Mouse (Mus musculus): ENCODE data around the gene Chrna10.

Gene Chrna10

DNA sequence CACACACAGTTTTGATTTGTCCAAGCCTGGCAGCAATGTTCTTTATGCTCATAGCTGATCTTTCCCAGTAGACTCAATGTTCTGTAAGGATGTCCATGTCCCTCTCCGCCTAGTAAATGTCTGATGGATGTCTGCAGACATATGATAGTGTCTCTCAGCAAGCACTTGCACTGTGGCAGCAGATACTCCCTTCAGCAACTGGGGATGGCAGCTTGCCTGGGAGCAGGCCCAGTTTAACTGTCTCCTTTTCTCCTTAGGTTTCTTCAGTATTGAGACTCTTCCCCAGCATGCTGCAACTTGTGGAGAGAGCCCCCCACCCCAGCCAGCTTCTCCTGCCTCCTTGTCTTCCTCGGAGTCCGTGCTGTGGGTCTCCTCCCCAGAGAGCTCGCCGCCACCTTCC, 34.8 kb downstream of the Chrna10 start:
- DNase-seq (ENCODE audit: low spot score), result no peak

DNA sequence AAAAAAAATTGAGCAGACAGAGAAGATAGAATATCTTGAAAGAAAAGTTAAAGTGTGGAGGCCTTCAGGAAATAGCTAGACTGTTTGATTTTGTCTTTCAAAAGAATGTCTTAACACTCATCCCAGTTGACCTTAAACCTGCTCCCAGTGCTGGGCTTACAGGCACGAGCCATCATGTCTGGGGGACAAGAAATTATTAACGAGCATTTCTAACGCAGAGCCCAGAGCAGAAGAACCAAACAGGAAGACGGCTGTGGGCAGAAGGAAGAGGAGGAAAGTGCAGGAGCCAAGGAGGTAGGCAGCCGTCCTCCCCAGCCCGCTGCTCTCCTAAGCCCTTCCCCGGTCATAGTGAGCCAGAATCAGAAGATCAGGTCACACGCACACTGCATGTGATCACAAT, 36.3 kb downstream of the Chrna10 start:
- DNase-seq (ENCODE audit: low spot score), result no peak

DNA sequence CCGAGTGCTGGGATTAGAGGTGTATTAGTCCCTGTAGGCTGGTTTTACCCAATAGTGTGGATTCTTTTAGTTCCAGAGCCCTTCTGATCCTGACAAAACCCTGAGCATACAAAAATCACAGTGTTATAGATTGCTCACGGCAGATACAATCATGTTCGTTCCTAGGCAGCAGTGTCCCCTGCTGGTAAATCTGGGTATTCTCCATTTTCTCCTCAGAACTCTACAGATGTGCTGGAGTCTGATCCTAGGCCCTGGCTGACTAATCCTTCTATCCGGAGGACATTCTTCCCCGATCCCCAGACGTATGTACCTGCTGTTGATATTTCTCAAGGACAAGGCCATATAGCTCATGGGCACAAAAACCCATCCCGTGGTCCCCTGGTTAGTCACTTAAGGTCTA, 38.1 kb downstream of the Chrna10 start:
- peak; percentile 35 for DNase-seq (ENCODE audit: low spot score)

DNA sequence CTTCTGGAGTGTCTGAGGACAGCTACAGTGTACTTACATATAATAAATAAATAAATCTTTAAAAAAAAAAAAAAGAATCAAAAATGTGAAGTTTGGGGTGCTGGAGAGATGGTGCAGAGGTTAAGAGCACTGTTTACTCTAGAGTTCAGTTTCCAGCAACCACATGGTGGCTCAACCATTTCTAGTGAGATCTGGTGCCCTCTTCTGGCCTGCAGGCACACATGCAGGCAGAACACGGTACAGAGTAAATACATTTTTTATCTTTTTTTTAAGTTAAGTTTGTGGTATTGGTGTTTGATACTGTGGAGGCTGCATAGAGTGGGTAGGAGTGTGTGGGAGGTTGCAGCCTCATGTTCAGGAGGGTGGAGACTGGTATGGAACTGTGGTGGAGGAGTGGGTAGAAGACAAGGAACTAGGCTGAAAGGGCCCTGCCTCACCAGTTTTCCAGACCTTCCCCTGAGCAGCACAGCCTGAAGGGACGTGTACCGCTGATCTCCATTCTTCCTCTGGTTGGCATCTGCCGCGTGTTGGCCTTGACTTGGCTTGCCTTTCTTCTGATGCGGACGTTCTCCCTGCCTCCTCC, 39.8 kb downstream of the Chrna10 start:
- peak; percentile 46 for DNase-seq (ENCODE audit: low spot score)

DNA sequence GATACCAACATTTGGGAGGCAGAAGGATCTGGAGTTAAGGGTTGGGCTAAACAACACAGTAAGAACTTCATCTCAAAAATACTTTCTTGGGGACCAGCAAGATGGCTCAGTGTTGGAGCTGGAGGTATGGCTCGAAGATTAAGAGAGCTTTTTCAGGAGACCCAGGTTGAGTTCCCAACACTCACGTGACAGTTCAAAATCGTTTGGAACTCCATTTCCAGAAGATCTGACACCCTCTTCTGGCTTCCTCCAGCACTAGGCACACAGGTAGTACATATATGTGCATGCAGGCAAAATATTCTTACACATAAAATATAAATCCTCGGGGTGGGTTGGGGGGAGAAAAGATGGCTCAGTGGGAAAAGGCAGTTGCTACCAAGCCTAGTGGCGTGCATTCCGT, 50.3 kb downstream of the Chrna10 start:
- no peak for DNase-seq (ENCODE audit: low spot score)

DNA sequence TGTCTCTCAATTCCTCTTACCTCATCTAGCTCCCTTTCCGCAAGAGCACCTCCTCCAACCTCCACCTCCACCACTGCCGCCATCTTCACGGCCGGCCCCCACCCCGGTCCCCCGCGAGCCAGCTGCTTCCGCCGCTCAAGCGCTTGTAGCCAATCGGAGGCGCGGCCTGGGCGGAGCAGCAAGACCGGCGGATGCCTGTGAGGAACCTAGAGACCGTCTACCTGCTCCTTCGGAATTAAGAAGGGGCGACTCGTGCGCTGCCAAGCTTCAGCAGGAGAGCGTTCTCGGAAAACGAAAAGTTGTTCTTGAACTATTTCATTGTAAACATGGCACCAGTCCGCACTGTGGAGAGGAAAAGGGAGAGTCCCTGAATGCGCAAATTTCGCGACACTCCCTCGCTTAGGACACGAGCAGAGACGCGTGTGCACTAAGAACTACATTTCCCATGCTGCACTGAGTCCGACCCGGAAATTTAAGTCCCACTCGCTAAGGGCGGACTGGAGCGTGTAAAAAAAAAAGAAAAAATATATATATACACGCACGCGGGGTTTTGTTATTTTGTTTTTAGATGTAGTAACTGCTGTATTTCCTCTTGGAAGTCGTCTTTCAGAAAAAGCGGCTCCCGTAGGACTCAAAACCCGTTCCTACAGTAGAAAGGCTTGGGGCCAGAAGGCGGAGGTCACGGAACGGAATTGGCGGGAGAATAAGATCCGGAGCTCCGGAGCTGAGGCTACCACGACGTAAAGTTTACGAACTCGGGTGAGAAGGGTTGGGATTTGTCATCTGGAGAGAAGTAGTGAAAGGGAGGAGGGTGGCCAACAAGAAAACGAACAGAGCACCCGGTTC, 51.4 kb downstream of the Chrna10 start, which contains the start of the genes Rnf121, Xndc1 and Xntrpc:
TSS of gene Rnf121 (minus strand) at position 424 of the 846 bp plus-strand sequence.
TSS of gene Xndc1 (plus strand) at position 466 of the 846 bp plus-strand sequence.
TSS of gene Xntrpc (plus strand) at position 668 of the 846 bp plus-strand sequence.
- peak; percentile 88 for DNase-seq (ENCODE audit: low spot score)

DNA sequence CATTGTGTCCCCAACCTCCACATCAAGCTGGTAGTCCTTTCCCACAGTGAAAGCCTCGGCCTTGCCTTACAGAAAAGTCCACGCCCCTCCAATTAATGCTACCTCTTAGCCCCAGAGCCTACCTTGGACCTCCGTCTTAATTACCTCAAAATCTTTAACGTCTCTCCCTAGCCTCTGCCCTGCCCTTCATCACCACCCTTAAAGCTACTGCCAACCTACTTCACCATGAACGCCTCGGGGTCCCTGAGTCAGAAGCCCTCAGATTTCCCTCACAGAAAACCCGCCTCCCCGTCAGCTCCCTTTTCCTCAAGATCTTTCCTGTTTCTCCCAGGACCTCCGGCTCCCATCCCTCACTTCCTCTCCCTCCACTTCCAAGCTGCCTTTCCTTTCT, 52.0 kb downstream of the Chrna10 start:
- no peak for DNase-seq (ENCODE audit: low spot score)

DNA sequence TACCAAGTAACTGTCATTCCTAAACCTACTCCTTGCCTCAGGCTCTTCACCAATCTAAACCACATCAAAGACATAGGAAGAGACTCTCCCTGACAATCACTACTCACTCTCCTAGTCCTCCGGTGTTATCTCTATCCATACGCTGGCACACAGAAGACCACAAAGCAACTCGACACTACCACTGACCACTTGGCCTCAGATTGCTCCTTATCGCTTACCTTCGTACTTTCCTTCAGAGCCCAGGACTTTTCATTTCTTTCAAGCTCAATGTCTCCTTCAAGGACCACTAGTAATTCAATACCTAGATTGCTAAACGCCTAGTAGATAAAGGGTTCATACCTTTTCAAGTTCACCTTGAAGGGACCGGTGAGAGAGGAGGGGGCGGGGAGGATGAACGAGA, 52.7 kb downstream of the Chrna10 start:
- no peak for DNase-seq (ENCODE audit: low spot score)

DNA sequence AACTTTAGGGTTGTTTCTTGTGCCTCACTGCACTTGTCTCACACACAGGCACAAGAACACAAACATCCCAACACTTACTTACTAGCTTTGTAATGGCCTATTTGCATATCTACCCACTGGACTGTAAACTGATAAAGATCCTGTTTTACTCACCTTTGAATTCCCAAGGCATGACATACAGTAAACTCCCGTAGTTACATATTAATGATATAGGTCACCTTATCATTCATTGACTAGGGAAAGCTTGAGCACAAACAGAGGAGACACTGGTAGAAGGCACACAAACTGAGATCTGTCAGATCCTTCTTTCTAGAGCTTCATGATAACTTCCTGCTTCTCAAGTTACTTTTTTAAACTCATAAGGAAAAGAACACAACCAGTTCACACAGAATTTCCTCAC, 54.4 kb downstream of the Chrna10 start:
- no peak for DNase-seq (ENCODE audit: low spot score)

DNA sequence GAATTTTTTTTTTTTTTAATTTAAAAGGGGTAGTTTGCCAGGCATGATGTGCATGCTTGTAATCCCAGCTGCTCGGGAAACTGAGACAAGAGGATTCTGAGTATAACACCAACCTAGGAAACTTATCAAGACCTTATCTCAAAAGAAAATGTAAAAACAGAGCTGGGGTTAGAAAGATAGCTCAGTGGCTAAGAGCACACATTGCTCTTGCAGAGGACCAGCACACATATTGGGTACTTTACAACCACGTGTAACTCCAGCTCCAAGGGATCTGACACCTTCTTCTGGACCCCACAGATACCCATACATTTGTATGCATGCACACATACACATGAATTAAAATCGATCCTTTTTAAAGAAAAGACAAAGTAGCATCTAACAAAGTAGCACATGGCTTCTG, 55.3 kb downstream of the Chrna10 start:
- DNase-seq (ENCODE audit: low spot score), result no peak

Measured in c-Kit-positive CD71-positive TER-119-positive erythroid progenitor cells, embryonic 14.5 days (primary cell).